Mouse (Mus musculus) gastrocnemius, postnatal 4 days (tissue): ENCODE measurements around the gene Hmgb4. TPM values are rescaled to one million over a fixed set of nuclear protein-coding genes. Genes with fewer than 3 reads are reported as not detected.

ENCODE experiments used
- DNase-seq, 2 experiments: peaks; one replicate each; pipeline ENCODE4 v3.0.0; 2021 to 2022; ENCODE audit warnings: low spot score in 2 of 2, mixed read lengths in 2 of 2
- long read RNA-seq, 2 experiments: library from polyadenylated mRNA; stranded (forward); transcript quantifications; one replicate each; pipeline ENCODE4 v2.0.0; 2021
- total RNA-seq, 2 experiments: library from RNA; stranded (reverse); gene quantifications; 2 replicates each; pipeline ENCODE4 v1.2.3; 2021

Hmgb4 gene
- not detected for total RNA-seq
- long read RNA-seq, experiment 1, result 0 reads
- long read RNA-seq, experiment 2, result 0 reads

- DNase-seq, result no peak
These were observed at the start of gene Hmgb4 for GRCm38 (mm10) chr4:128260907-128261560. Gene Hmgb4 (minus strand): TSS chr4:128260957.

GRCm38 (mm10) chr4:128306011-128306410 lies 45.3 kb upstream of the Hmgb4 start:
- no peak for DNase-seq

GRCm38 (mm10) chr4:128304049-128304448 lies 43.3 kb upstream of the Hmgb4 start:
- DNase-seq, result no peak

GRCm38 (mm10) chr4:128288095-128288494 lies 27.3 kb upstream of the Hmgb4 start:
- no peak for DNase-seq

- DNase-seq, result no peak
These were observed 24.3 kb upstream of the Hmgb4 start for GRCm38 (mm10) chr4:128285009-128285408.

- no peak for DNase-seq
These were observed 14.8 kb upstream of the Hmgb4 start for GRCm38 (mm10) chr4:128275586-128275985.

- no peak for DNase-seq
These were observed 14.4 kb upstream of the Hmgb4 start for GRCm38 (mm10) chr4:128275116-128275515.

GRCm38 (mm10) chr4:128273146-128273545 lies 12.4 kb upstream of the Hmgb4 start:
- DNase-seq, result no peak

GRCm38 (mm10) chr4:128272501-128272900 lies 11.7 kb upstream of the Hmgb4 start:
- DNase-seq, result no peak

- DNase-seq, result no peak
These were observed 10.2 kb upstream of the Hmgb4 start for GRCm38 (mm10) chr4:128270931-128271330.

- DNase-seq, result no peak
These were observed 9.4 kb upstream of the Hmgb4 start for GRCm38 (mm10) chr4:128270177-128270576.

GRCm38 (mm10) chr4:128269261-128269875 lies 8.6 kb upstream of the Hmgb4 start:
- DNase-seq, result no peak

- no peak for DNase-seq
These were observed 4.6 kb upstream of the Hmgb4 start for GRCm38 (mm10) chr4:128265341-128265740.

GRCm38 (mm10) chr4:128264491-128264890 lies 3.7 kb upstream of the Hmgb4 start:
- no peak for DNase-seq

- DNase-seq, result no peak
These were observed 1.5 kb downstream of the Hmgb4 start for GRCm38 (mm10) chr4:128259211-128259610.

GRCm38 (mm10) chr4:128248676-128249075 lies 12.1 kb downstream of the Hmgb4 start:
- DNase-seq, result peak in 1 of 2 experiments; percentile 35

GRCm38 (mm10) chr4:128245201-128245600 lies 15.6 kb downstream of the Hmgb4 start:
- DNase-seq, result no peak

GRCm38 (mm10) chr4:128241854-128242356 lies 18.9 kb downstream of the Hmgb4 start:
- DNase-seq, result no peak

GRCm38 (mm10) chr4:128241075-128241853 lies 19.5 kb downstream of the Hmgb4 start:
- DNase-seq, result no peak

GRCm38 (mm10) chr4:128239113-128239512 lies 21.6 kb downstream of the Hmgb4 start:
- no peak for DNase-seq

GRCm38 (mm10) chr4:128233458-128233857 lies 27.3 kb downstream of the Hmgb4 start:
- no peak for DNase-seq
